Mouse (Mus musculus): Measurements from ENCODE around the gene Slc16a10.
A peak's percentile ranks its signal among the peaks of the same experiment; 100 is the strongest.
"Not testable (repeated sequence)": the region's sequence is repeated elsewhere in the genome, so short reads cannot be mapped to it uniquely, and the experiment has no call there.

Slc16a10 gene

GRCm38 (mm10) chr10:40026546-40026945 lies 115.5 kb downstream of the Slc16a10 start:
- DNase-seq (ENCODE audit: low spot score) = no peak

- no peak for DNase-seq (ENCODE audit: low spot score)
These were observed 116.5 kb downstream of the Slc16a10 start for GRCm38 (mm10) chr10:40025560-40025959.

- peak; percentile 76 for DNase-seq (ENCODE audit: low spot score)
These were observed 117.3 kb downstream of the Slc16a10 start, which contains the start of gene Mfsd4b1 for GRCm38 (mm10) chr10:40024554-40025428. Gene Mfsd4b1, minus strand, starts transcription at chr10:40025268.

- no peak for DNase-seq (ENCODE audit: low spot score)
These were observed 121.7 kb downstream of the Slc16a10 start for GRCm38 (mm10) chr10:40020401-40020800.

GRCm38 (mm10) chr10:40019492-40019891 lies 122.6 kb downstream of the Slc16a10 start:
- no peak for DNase-seq (ENCODE audit: low spot score)

- no peak for DNase-seq (ENCODE audit: low spot score)
These were observed 123.7 kb downstream of the Slc16a10 start for GRCm38 (mm10) chr10:40018261-40018860.

GRCm38 (mm10) chr10:40009591-40009990 lies 132.5 kb downstream of the Slc16a10 start:
- DNase-seq (ENCODE audit: low spot score) = no peak

- not testable (repeated sequence) for DNase-seq (ENCODE audit: low spot score)
These were observed 133.2 kb downstream of the Slc16a10 start for GRCm38 (mm10) chr10:40008847-40009246.

- DNase-seq (ENCODE audit: low spot score) = no peak
These were observed 134.1 kb downstream of the Slc16a10 start for GRCm38 (mm10) chr10:40007953-40008352.

- DNase-seq (ENCODE audit: low spot score) = no peak
These were observed 135.1 kb downstream of the Slc16a10 start for GRCm38 (mm10) chr10:40006963-40007362.

- DNase-seq (ENCODE audit: low spot score) = no peak
These were observed 141.3 kb downstream of the Slc16a10 start for GRCm38 (mm10) chr10:40000746-40001145.

- DNase-seq (ENCODE audit: low spot score) = no peak
These were observed 150.9 kb downstream of the Slc16a10 start for GRCm38 (mm10) chr10:39991155-39991554.

GRCm38 (mm10) chr10:39986466-39986865 lies 155.6 kb downstream of the Slc16a10 start, which contains the start of gene Mfsd4b5:
Gene Mfsd4b5, minus strand, starts transcription at chr10:39986646.
- no peak for DNase-seq (ENCODE audit: low spot score)
